26 mouse cellular contexts compared by ENCODE assay signal in the genomic region with DNA sequence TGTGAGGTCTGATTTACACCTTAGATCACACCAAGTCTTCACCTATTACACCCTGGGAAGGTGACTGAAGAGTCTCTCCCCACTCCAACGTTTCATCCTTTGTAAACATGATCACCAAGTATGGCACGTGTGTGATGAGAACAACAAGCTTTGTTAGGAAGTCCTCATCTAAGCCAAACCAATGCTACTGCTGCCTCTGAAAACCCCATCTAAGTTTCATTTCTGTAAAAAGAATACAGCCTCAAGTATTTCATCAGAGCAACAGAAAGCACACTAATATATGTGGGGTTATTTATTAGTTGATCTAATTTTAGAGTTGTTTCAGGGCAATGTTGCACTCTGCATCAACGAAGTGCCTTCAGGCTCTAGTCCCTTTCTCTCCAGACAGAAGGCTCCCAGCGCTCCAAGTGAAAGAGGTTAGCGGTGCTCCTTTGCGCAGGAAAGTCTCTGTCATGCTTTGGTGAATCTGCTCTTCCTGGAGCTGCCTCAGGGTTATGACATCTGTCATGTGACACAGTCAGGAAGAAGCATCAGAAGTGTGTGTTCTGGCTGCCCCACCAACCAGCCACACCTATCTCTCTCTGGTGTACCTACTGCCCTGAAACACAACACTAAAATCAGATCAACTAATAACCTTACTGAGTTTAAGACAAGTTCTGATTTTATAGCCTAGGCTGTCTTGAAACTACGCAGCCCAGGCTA. TPM values are rescaled to one million over a fixed set of nuclear protein-coding genes. Genes with fewer than 3 reads are reported as not detected.
A peak's percentile ranks its signal among the peaks of the same experiment; 100 is the strongest.
DNase-seq lines count a peak whose midpoint lies in the region; ATAC-seq and TF ChIP-seq lines count a peak whose summit lies in the region.
"Had no signal": no experiment of that assay in that cellular context is flagged by ENCODE, and none has a peak within 500 bp of the region (broad histone marks: within the 10 kb centered on the region; RNA-seq: fewer than 3 reads in every experiment).

No protein-coding gene starts in this region.

- H3K9ac ChIP-seq in CH12.LX (ENCODE audit: insufficient read depth, low read depth) = no peak overlapping the region
- H3K9ac ChIP-seq in hindbrain, embryonic 12.5 days = no peak overlapping the region
- H3K9ac ChIP-seq: embryonic facial prominence, embryonic 13.5 days; forebrain, embryonic 12.5 days; forebrain, embryonic 15.5 days; hindbrain, embryonic 13.5 days had no signal

- dilution Hi-C loops in CH12.LX (cut with MboI; ENCODE audit: extremely low pct_ligation_motif_present, extremely low pct_unique_long_range_greater_than_20kb, low sequenced_read_pairs) = no loop called here

- H3K79me2 ChIP-seq in CH12.LX (replicated peaks; ENCODE audit: control insufficient read depth, extremely low read depth, insufficient read depth, poor library complexity, severe bottlenecking) (no peaks in the 10 kb centered on the region; the same call in 1 of the 2 replicates), macrophage (ENCODE audit: inconsistent target) (peaks cover 36% of the 10 kb centered on the region; the same call in 1 of the 2 replicates)

- TF ChIP-seq RAD21 in CH12.LX (IDR thresholded peaks at IDR 0.05; ENCODE audit: low read depth, low read length) = no peak

- TF ChIP-seq EP300 in CH12.LX (IDR thresholded peaks at IDR 0.05; ENCODE audit: low read length) = no peak

- peaks cover 79 to 96% of the 10 kb centered on the region in 2 experiments for H3K36me3 ChIP-seq in CH12.LX (replicated peaks in 1 of 2; ENCODE audit: control insufficient read depth in 1 of 2, insufficient read depth in 1 of 2, low read length in 1 of 2)
- peaks cover 62% of the 10 kb centered on the region for H3K36me3 ChIP-seq in macrophage (ENCODE audit: inconsistent target)
- peaks cover 91% of the 10 kb centered on the region for H3K36me3 ChIP-seq in hindbrain, embryonic 12.5 days

- H3K9me3 ChIP-seq in CH12.LX (replicated peaks; ENCODE audit: low read length) = no peaks in the 10 kb centered on the region
- no peaks in the 10 kb centered on the region for H3K9me3 ChIP-seq in hindbrain, embryonic 12.5 days (replicated peaks)
- H3K9me3 ChIP-seq: embryonic facial prominence, embryonic 10.5 days; embryonic facial prominence, embryonic 13.5 days; forebrain, embryonic 12.5 days; forebrain, embryonic 15.5 days; G1E; hindbrain, embryonic 13.5 days had no signal

- in situ Hi-C loops in CH12.LX (cut with MboI; ENCODE audit: low pct_ligation_motif_present, low pct_unique_long_range_greater_than_20kb, low sequenced_read_pairs) = no loop called here

- no peak for TF ChIP-seq CTCF in CH12.LX (conservative IDR thresholded peaks at IDR 0.05 in 1 of 2, IDR thresholded peaks at IDR 0.05 in 1 of 2; ENCODE audit: low read depth in 2 of 2, low read length in 2 of 2)

- WGBS in macrophage (ENCODE audit: missing documents) = 60% methylated on average over 7 of the region's 7 CpGs
- WGBS in hindbrain, embryonic 12.5 days = 93% methylated on average over 7 of the region's 7 CpGs

- no peak overlapping the region for H3K4me2 ChIP-seq in CH12.LX (ENCODE audit: insufficient read depth, low read depth, poor library complexity, severe bottlenecking)
- no peak overlapping the region for H3K4me2 ChIP-seq in hindbrain, embryonic 12.5 days (replicated peaks)
- H3K4me2 ChIP-seq: embryonic facial prominence, embryonic 13.5 days; forebrain, embryonic 12.5 days; forebrain, embryonic 15.5 days; heart, embryonic 11.5 days; hindbrain, embryonic 13.5 days had no signal

- H3K4me1 ChIP-seq in CH12.LX (ENCODE audit: control insufficient read depth in 1 of 2, insufficient read depth in 2 of 2) = peaks cover 0 to 20% of the 10 kb centered on the region in 2 experiments; a peak in 3 of 4 replicates
- H3K4me1 ChIP-seq in hindbrain, embryonic 12.5 days = 0 out of 2 replicates have a peak, but pooled peaks cover 3% of the 10 kb centered on the region
- H3K4me1 ChIP-seq: embryonic facial prominence, embryonic 10.5 days; embryonic facial prominence, embryonic 13.5 days; forebrain, embryonic 15.5 days; hindbrain, embryonic 13.5 days had no signal

- H3K4me3 ChIP-seq in CH12.LX (replicated peaks in 1 of 3; ENCODE audit: low read depth in 2 of 3, low read length in 2 of 3, poor library complexity in 1 of 3) (no peak overlapping the region), macrophage (ENCODE audit: inconsistent target) (no peak overlapping the region)
- no peak overlapping the region for H3K4me3 ChIP-seq in hindbrain, embryonic 12.5 days
- H3K4me3 ChIP-seq: embryonic facial prominence, embryonic 10.5 days; embryonic facial prominence, embryonic 13.5 days; erythroblast, embryonic 14.5 days; forebrain, embryonic 12.5 days; forebrain, embryonic 15.5 days; hindbrain, embryonic 13.5 days had no signal

- no peaks in the 10 kb centered on the region for H3K27me3 ChIP-seq in CH12.LX (replicated peaks)
- H3K27me3 ChIP-seq in hindbrain, embryonic 12.5 days = no peaks in the 10 kb centered on the region
- H3K27me3 ChIP-seq: embryonic facial prominence, embryonic 13.5 days; forebrain, embryonic 12.5 days; forebrain, embryonic 15.5 days; hindbrain, embryonic 13.5 days; Patski had no signal

- peak; percentile 46 for DNase-seq in A20 (ENCODE audit: low read depth, low spot score)
- DNase-seq in CH12.LX (ENCODE audit: extremely low read depth) = no peak
- no peak for DNase-seq in left cerebral cortex, adult 18-20 months (ENCODE audit: low spot score in 2 of 2)
- DNase-seq: adrenal gland, postnatal 10 days; cerebellum, adult 11-12 months; cerebellum, adult 8-10 months; cerebellum, postnatal 10 days; cerebellum, postnatal 36 days; embryo, embryonic 11 days; gastrocnemius, postnatal 10 days; gastrocnemius, postnatal 36 days; heart, adult 11 months had no signal

- no peak for TF ChIP-seq POLR2A in CH12.LX (IDR thresholded peaks at IDR 0.05; ENCODE audit: low read depth, low read length)

- H3K27ac ChIP-seq in CH12.LX (ENCODE audit: insufficient read depth, low read depth) = no peak overlapping the region
- H3K27ac ChIP-seq in macrophage = peak overlapping the region; percentile 55
- no peak overlapping the region for H3K27ac ChIP-seq in hindbrain, embryonic 12.5 days
- H3K27ac ChIP-seq: embryonic facial prominence, embryonic 10.5 days; embryonic facial prominence, embryonic 13.5 days; forebrain, embryonic 12.5 days; forebrain, embryonic 15.5 days; hindbrain, embryonic 13.5 days had no signal

- ATAC-seq in monocyte, adult 5-6 weeks (replicated peaks; ENCODE audit: insufficient number of reproducible peaks, low FRiP score, low TSS enrichment, poor library complexity, severe bottlenecking) = 0 out of 2 replicates have a peak, but pooled peaks have one; percentile 24
- ATAC-seq in hindbrain, embryonic 12.5 days (ENCODE audit: low FRiP score) = no peak
- ATAC-seq: forebrain, embryonic 15.5 days; hindbrain, embryonic 16.5 days; inflammation-experienced regulatory T-cells, adult 6 months; Patski had no signal

RNA-seq across cellular contexts. Expression of gene Rrp7a, which starts 7.1 kb away (rescaled TPM):
- 156 and 180 TPM in 2 replicates for total RNA-seq in CH12.LX (2012; rRNA removed)
- total RNA-seq in CH12.LX (2014; rRNA removed) = 111 and 126 TPM in 2 replicates
- polyA plus RNA-seq in CH12.LX (2012; ENCODE audit: insufficient read length, low read depth) = 262 and 284 TPM in 2 replicates
- total RNA-seq in macrophage (2018; cell fraction: chromatin; rRNA removed) = 100 to 1,000 TPM in 4 of 26 experiments, 10 to 100 TPM in 22; 35.4 to 192 (median 66.1) TPM
- total RNA-seq in macrophage (2018; cell fraction: cytosol; rRNA removed) = 10 to 100 TPM; 32.6 to 61.8 (median 46.3) TPM
- 100 to 1,000 TPM in 2 of 26 experiments, 10 to 100 TPM in 24; 41.1 to 136 (median 76.9) TPM for total RNA-seq in macrophage (2018; cell fraction: nucleus; rRNA removed)
- 36.6 to 49.8 TPM (median 45.8 TPM) in 3 replicates for polyA plus RNA-seq in macrophage (2018)
- 29.8 to 65.9 TPM (median 55.4 TPM) in 3 replicates for total RNA-seq in monocyte, adult 5-6 weeks (2017)
- 64.5 and 74.1 TPM in 2 replicates for polyA plus RNA-seq in hindbrain, embryonic 12.5 days (2016; fragmentation: Nextera tagmentation; extraction: Ambion mirVana)
- total RNA-seq in left cerebral cortex, adult 18-20 months (2021) = 100 to 1,000 TPM; 154 to 189 TPM

RNA-seq across cellular contexts. Expression of gene Poldip3, which starts 19.5 kb away (rescaled TPM):
- total RNA-seq in CH12.LX (2012; rRNA removed) (77.2 and 87.1 TPM in 2 replicates), CH12.LX (2014; rRNA removed) (78.9 and 79.3 TPM in 2 replicates)
- polyA plus RNA-seq in CH12.LX (2012; ENCODE audit: insufficient read length, low read depth) (70.0 and 77.0 TPM in 2 replicates), macrophage (2018) (48.8 to 64.2 TPM (median 61.5 TPM) in 3 replicates)
- 100 to 1,000 TPM; 146 to 247 (median 200) TPM for total RNA-seq in macrophage (2018; cell fraction: chromatin; rRNA removed)
- 100 to 1,000 TPM in 2 of 26 experiments, 10 to 100 TPM in 24; 75.1 to 105 (median 86.4) TPM for total RNA-seq in macrophage (2018; cell fraction: cytosol; rRNA removed)
- total RNA-seq in macrophage (2018; cell fraction: nucleus; rRNA removed) = 100 to 1,000 TPM; 107 to 217 (median 136) TPM
- total RNA-seq in monocyte, adult 5-6 weeks (2017) = 122 to 140 TPM (median 123 TPM) in 3 replicates
- 163 and 168 TPM in 2 replicates for polyA plus RNA-seq in hindbrain, embryonic 12.5 days (2016; fragmentation: Nextera tagmentation; extraction: Ambion mirVana)
- total RNA-seq in left cerebral cortex, adult 18-20 months (2021) = 10 to 100 TPM; 83.2 to 93.1 TPM

RNA-seq across cellular contexts. Expression of gene Serhl, which starts 40.4 kb away (rescaled TPM):
- total RNA-seq in CH12.LX (2012; rRNA removed) (48.8 and 59.5 TPM in 2 replicates), CH12.LX (2014; rRNA removed) (123 and 129 TPM in 2 replicates)
- polyA plus RNA-seq in CH12.LX (2012; ENCODE audit: insufficient read length, low read depth) (52.0 and 57.6 TPM in 2 replicates), macrophage (2018) (16.2 to 29.9 TPM (median 28.5 TPM) in 3 replicates)
- 100 to 1,000 TPM in 13 of 26 experiments, 10 to 100 TPM in 13; 49.6 to 141 (median 99.2) TPM for total RNA-seq in macrophage (2018; cell fraction: chromatin; rRNA removed)
- total RNA-seq in macrophage (2018; cell fraction: cytosol; rRNA removed) = 10 to 100 TPM; 19.4 to 31.5 (median 24.0) TPM
- total RNA-seq in macrophage (2018; cell fraction: nucleus; rRNA removed) = 10 to 100 TPM; 25.0 to 74.6 (median 52.3) TPM
- total RNA-seq in monocyte, adult 5-6 weeks (2017) = 16.9 to 26.7 TPM (median 20.9 TPM) in 3 replicates
- 44.3 and 46.1 TPM in 2 replicates for polyA plus RNA-seq in hindbrain, embryonic 12.5 days (2016; fragmentation: Nextera tagmentation; extraction: Ambion mirVana)
- 1 to 10 TPM; 9.0 to 9.4 TPM for total RNA-seq in left cerebral cortex, adult 18-20 months (2021)

RNA-seq across cellular contexts. Expression of gene Cyb5r3, which starts 42.7 kb away (rescaled TPM):
- total RNA-seq in CH12.LX (2012; rRNA removed) = 54.3 and 59.1 TPM in 2 replicates
- total RNA-seq in CH12.LX (2014; rRNA removed) = 30.1 and 35.7 TPM in 2 replicates
- 92.7 and 102 TPM in 2 replicates for polyA plus RNA-seq in CH12.LX (2012; ENCODE audit: insufficient read length, low read depth)
- 10 to 100 TPM; 12.0 to 63.5 (median 25.2) TPM for total RNA-seq in macrophage (2018; cell fraction: chromatin; rRNA removed)
- 100 to 1,000 TPM in 21 of 26 experiments, 10 to 100 TPM in 5; 77.6 to 133 (median 112) TPM for total RNA-seq in macrophage (2018; cell fraction: cytosol; rRNA removed)
- 10 to 100 TPM; 19.6 to 67.0 (median 35.6) TPM for total RNA-seq in macrophage (2018; cell fraction: nucleus; rRNA removed)
- polyA plus RNA-seq in macrophage (2018) = 102 to 248 TPM (median 154 TPM) in 3 replicates
- total RNA-seq in monocyte, adult 5-6 weeks (2017) = 58.3 to 66.1 TPM (median 60.8 TPM) in 3 replicates
- polyA plus RNA-seq in hindbrain, embryonic 12.5 days (2016; fragmentation: Nextera tagmentation; extraction: Ambion mirVana) = 148 and 154 TPM in 2 replicates
- 10 to 100 TPM; 60.3 to 68.1 TPM for total RNA-seq in left cerebral cortex, adult 18-20 months (2021)
